Mouse (Mus musculus): ENCODE data around the gene Slc38a4. TPM values are rescaled to one million over a fixed set of nuclear protein-coding genes. Genes with fewer than 3 reads are reported as not detected.

Slc38a4 gene
- polyA plus RNA-seq, 1 experiment from 2014 or later, result 63.0 TPM

GRCm38 (mm10) chr15:97029064-97029791 lies 26.5 kb downstream of the Slc38a4 start:
- no peak overlapping the region for H3K27ac ChIP-seq (ENCODE audit: low read length)
- WGBS, result 77% methylated on average over 9 of the region's 9 CpGs
- no peaks in the 10 kb centered on the region for H3K27me3 ChIP-seq (ENCODE audit: control insufficient read depth, insufficient read depth, low read length)
- H3K9me3 ChIP-seq (replicated peaks; ENCODE audit: control insufficient read depth, low read length), result no peaks in the 10 kb centered on the region
- no peaks in the 10 kb centered on the region for H3K4me1 ChIP-seq (ENCODE audit: control insufficient read depth, insufficient read depth, low read length)
- H3K4me2 ChIP-seq (ENCODE audit: low read depth, low read length), result no peak overlapping the region
- H3K4me3 ChIP-seq (replicated peaks; ENCODE audit: low read length), result no peak overlapping the region
- H3K36me3 ChIP-seq (ENCODE audit: control insufficient read depth, insufficient read depth, low read length), result no peaks in the 10 kb centered on the region
- no peak for ATAC-seq (ENCODE audit: insufficient read depth, low FRiP score)
- no peak overlapping the region for H3K9ac ChIP-seq (ENCODE audit: low read length)

- H3K4me2 ChIP-seq (ENCODE audit: low read depth, low read length), result no peak overlapping the region
- ATAC-seq (ENCODE audit: insufficient read depth, low FRiP score), result no peak
- no peaks in the 10 kb centered on the region for H3K27me3 ChIP-seq (ENCODE audit: control insufficient read depth, insufficient read depth, low read length)
- no peak overlapping the region for H3K9ac ChIP-seq (ENCODE audit: low read length)
- no peaks in the 10 kb centered on the region for H3K36me3 ChIP-seq (ENCODE audit: control insufficient read depth, insufficient read depth, low read length)
- no peak overlapping the region for H3K4me3 ChIP-seq (replicated peaks; ENCODE audit: low read length)
- 54% methylated on average over 11 of the region's 11 CpGs for WGBS
- no peaks in the 10 kb centered on the region for H3K4me1 ChIP-seq (ENCODE audit: control insufficient read depth, insufficient read depth, low read length)
- H3K9me3 ChIP-seq (replicated peaks; ENCODE audit: control insufficient read depth, low read length), result no peaks in the 10 kb centered on the region
- no peak overlapping the region for H3K27ac ChIP-seq (ENCODE audit: low read length)
These were observed 27.1 kb downstream of the Slc38a4 start for GRCm38 (mm10) chr15:97028651-97029050.

GRCm38 (mm10) chr15:97028046-97028634 lies 27.6 kb downstream of the Slc38a4 start:
- Histone ChIP-seq H3K27ac (ENCODE audit: low read length) (no peak overlapping the region), H3K4me2 (ENCODE audit: low read depth, low read length) (no peak overlapping the region), H3K4me1 (ENCODE audit: control insufficient read depth, insufficient read depth, low read length) (no peaks in the 10 kb centered on the region), H3K9me3 (replicated peaks; ENCODE audit: control insufficient read depth, low read length) (no peaks in the 10 kb centered on the region), H3K9ac (ENCODE audit: low read length) (no peak overlapping the region), H3K27me3 (ENCODE audit: control insufficient read depth, insufficient read depth, low read length) (no peaks in the 10 kb centered on the region), H3K4me3 (replicated peaks; ENCODE audit: low read length) (no peak overlapping the region), H3K36me3 (ENCODE audit: control insufficient read depth, insufficient read depth, low read length) (no peaks in the 10 kb centered on the region)
- ATAC-seq (ENCODE audit: insufficient read depth, low FRiP score), result no peak
- 44% methylated on average over 4 of the region's 4 CpGs for WGBS

GRCm38 (mm10) chr15:97026670-97027069 lies 29.1 kb downstream of the Slc38a4 start:
- no peaks in the 10 kb centered on the region for H3K36me3 ChIP-seq (ENCODE audit: control insufficient read depth, insufficient read depth, low read length)
- H3K27ac ChIP-seq (ENCODE audit: low read length), result no peak overlapping the region
- no peaks in the 10 kb centered on the region for H3K4me1 ChIP-seq (ENCODE audit: control insufficient read depth, insufficient read depth, low read length)
- no peak overlapping the region for H3K4me3 ChIP-seq (replicated peaks; ENCODE audit: low read length)
- H3K9me3 ChIP-seq (replicated peaks; ENCODE audit: control insufficient read depth, low read length), result no peaks in the 10 kb centered on the region
- H3K27me3 ChIP-seq (ENCODE audit: control insufficient read depth, insufficient read depth, low read length), result no peaks in the 10 kb centered on the region
- H3K4me2 ChIP-seq (ENCODE audit: low read depth, low read length), result no peak overlapping the region
- 50% methylated on average over 6 of the region's 6 CpGs for WGBS
- ATAC-seq (ENCODE audit: insufficient read depth, low FRiP score), result no peak
- no peak overlapping the region for H3K9ac ChIP-seq (ENCODE audit: low read length)

- no peak for ATAC-seq (ENCODE audit: insufficient read depth, low FRiP score)
- no peak overlapping the region for H3K27ac ChIP-seq (ENCODE audit: low read length)
- H3K9me3 ChIP-seq (replicated peaks; ENCODE audit: control insufficient read depth, low read length), result no peaks in the 10 kb centered on the region
- WGBS, result 54% methylated on average over 6 of the region's 6 CpGs
- H3K36me3 ChIP-seq (ENCODE audit: control insufficient read depth, insufficient read depth, low read length), result no peaks in the 10 kb centered on the region
- no peak overlapping the region for H3K4me2 ChIP-seq (ENCODE audit: low read depth, low read length)
- no peak overlapping the region for H3K4me3 ChIP-seq (replicated peaks; ENCODE audit: low read length)
- no peaks in the 10 kb centered on the region for H3K27me3 ChIP-seq (ENCODE audit: control insufficient read depth, insufficient read depth, low read length)
- no peak overlapping the region for H3K9ac ChIP-seq (ENCODE audit: low read length)
- peaks cover 4% of the 10 kb centered on the region for H3K4me1 ChIP-seq (ENCODE audit: control insufficient read depth, insufficient read depth, low read length)
These were observed 33.0 kb downstream of the Slc38a4 start for GRCm38 (mm10) chr15:97022764-97023163.

GRCm38 (mm10) chr15:97022213-97022612 lies 33.5 kb downstream of the Slc38a4 start:
- Histone ChIP-seq H3K36me3 (ENCODE audit: control insufficient read depth, insufficient read depth, low read length) (no peaks in the 10 kb centered on the region), H3K4me1 (ENCODE audit: control insufficient read depth, insufficient read depth, low read length) (peaks cover 4% of the 10 kb centered on the region), H3K27me3 (ENCODE audit: control insufficient read depth, insufficient read depth, low read length) (no peaks in the 10 kb centered on the region), H3K4me2 (ENCODE audit: low read depth, low read length) (no peak overlapping the region), H3K9ac (ENCODE audit: low read length) (no peak overlapping the region), H3K9me3 (replicated peaks; ENCODE audit: control insufficient read depth, low read length) (no peaks in the 10 kb centered on the region), H3K27ac (ENCODE audit: low read length) (no peak overlapping the region), H3K4me3 (replicated peaks; ENCODE audit: low read length) (no peak overlapping the region)
- WGBS, result 86% methylated on average over 2 of the region's 2 CpGs
- ATAC-seq (ENCODE audit: insufficient read depth, low FRiP score), result no peak

GRCm38 (mm10) chr15:97020221-97020620 lies 35.5 kb downstream of the Slc38a4 start:
- no peak for ATAC-seq (ENCODE audit: insufficient read depth, low FRiP score)
- H3K9ac ChIP-seq (ENCODE audit: low read length), result no peak overlapping the region
- H3K4me2 ChIP-seq (ENCODE audit: low read depth, low read length), result no peak overlapping the region
- no peak overlapping the region for H3K4me3 ChIP-seq (replicated peaks; ENCODE audit: low read length)
- no peaks in the 10 kb centered on the region for H3K9me3 ChIP-seq (replicated peaks; ENCODE audit: control insufficient read depth, low read length)
- WGBS, result 68% methylated on average over 6 of the region's 6 CpGs
- H3K4me1 ChIP-seq (ENCODE audit: control insufficient read depth, insufficient read depth, low read length), result peaks cover 4% of the 10 kb centered on the region
- no peaks in the 10 kb centered on the region for H3K27me3 ChIP-seq (ENCODE audit: control insufficient read depth, insufficient read depth, low read length)
- H3K36me3 ChIP-seq (ENCODE audit: control insufficient read depth, insufficient read depth, low read length), result no peaks in the 10 kb centered on the region
- H3K27ac ChIP-seq (ENCODE audit: low read length), result no peak overlapping the region

- peaks cover 4% of the 10 kb centered on the region for H3K4me1 ChIP-seq (ENCODE audit: control insufficient read depth, insufficient read depth, low read length)
- no peak overlapping the region; the same call in 1 of the 2 replicates for H3K4me3 ChIP-seq (replicated peaks; ENCODE audit: low read length)
- H3K27me3 ChIP-seq (ENCODE audit: control insufficient read depth, insufficient read depth, low read length), result no peaks in the 10 kb centered on the region
- WGBS, result 54% methylated on average over 11 of the region's 11 CpGs
- H3K27ac ChIP-seq (ENCODE audit: low read length), result no peak overlapping the region
- no peak overlapping the region for H3K9ac ChIP-seq (ENCODE audit: low read length)
- peak overlapping the region; percentile 11; the same call in 1 of the 2 replicates for H3K4me2 ChIP-seq (ENCODE audit: low read depth, low read length)
- H3K9me3 ChIP-seq (replicated peaks; ENCODE audit: control insufficient read depth, low read length), result no peaks in the 10 kb centered on the region
- H3K36me3 ChIP-seq (ENCODE audit: control insufficient read depth, insufficient read depth, low read length), result no peaks in the 10 kb centered on the region
- no peak for ATAC-seq (ENCODE audit: insufficient read depth, low FRiP score)
These were observed 36.4 kb downstream of the Slc38a4 start for GRCm38 (mm10) chr15:97019323-97019722.

GRCm38 (mm10) chr15:97017195-97017594 lies 38.6 kb downstream of the Slc38a4 start:
- WGBS, result 86% methylated on average over 9 of the region's 9 CpGs
- no peaks in the 10 kb centered on the region for H3K36me3 ChIP-seq (ENCODE audit: control insufficient read depth, insufficient read depth, low read length)
- H3K9me3 ChIP-seq (replicated peaks; ENCODE audit: control insufficient read depth, low read length), result no peaks in the 10 kb centered on the region
- H3K27me3 ChIP-seq (ENCODE audit: control insufficient read depth, insufficient read depth, low read length), result no peaks in the 10 kb centered on the region
- ATAC-seq (ENCODE audit: insufficient read depth, low FRiP score), result no peak
- no peak overlapping the region for H3K4me3 ChIP-seq (replicated peaks; ENCODE audit: low read length)
- H3K9ac ChIP-seq (ENCODE audit: low read length), result no peak overlapping the region
- peaks cover 4% of the 10 kb centered on the region for H3K4me1 ChIP-seq (ENCODE audit: control insufficient read depth, insufficient read depth, low read length)
- no peak overlapping the region for H3K27ac ChIP-seq (ENCODE audit: low read length)
- no peak overlapping the region for H3K4me2 ChIP-seq (ENCODE audit: low read depth, low read length)

Data from stomach, embryonic 16.5 days (tissue).